Mouse (Mus musculus) right cerebral cortex, postnatal 14 days (tissue): Measurements from ENCODE around the gene Eif2b1.

Experiments used
- DNase-seq: peaks from one replicate; pipeline ENCODE4 v3.0.0; 2022

The Eif2b1 gene

DNA sequence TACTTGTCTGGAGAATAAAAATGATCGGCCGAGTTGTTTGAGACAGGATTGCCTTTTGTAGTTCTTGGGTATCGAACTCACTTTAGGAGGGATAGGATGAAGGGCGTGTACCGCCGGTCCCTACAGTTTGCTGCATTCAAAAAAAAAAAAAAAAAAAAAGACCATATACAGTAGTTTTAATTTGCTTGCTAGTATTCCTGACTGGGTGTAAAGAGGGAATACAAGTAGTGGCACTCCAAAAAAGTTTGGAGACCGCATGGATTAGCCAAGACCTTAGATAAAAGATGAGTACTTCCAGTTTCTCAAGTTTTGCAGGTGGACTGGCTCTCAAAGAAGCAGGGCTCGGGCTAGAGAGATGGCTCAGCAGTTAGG lies 37.3 kb downstream of the Eif2b1 start:
- DNase-seq: no peak

GRCm38 (mm10) chr5:124540905-124541601 lies 37.9 kb downstream of the Eif2b1 start:
- peak; percentile 65 for DNase-seq

DNA sequence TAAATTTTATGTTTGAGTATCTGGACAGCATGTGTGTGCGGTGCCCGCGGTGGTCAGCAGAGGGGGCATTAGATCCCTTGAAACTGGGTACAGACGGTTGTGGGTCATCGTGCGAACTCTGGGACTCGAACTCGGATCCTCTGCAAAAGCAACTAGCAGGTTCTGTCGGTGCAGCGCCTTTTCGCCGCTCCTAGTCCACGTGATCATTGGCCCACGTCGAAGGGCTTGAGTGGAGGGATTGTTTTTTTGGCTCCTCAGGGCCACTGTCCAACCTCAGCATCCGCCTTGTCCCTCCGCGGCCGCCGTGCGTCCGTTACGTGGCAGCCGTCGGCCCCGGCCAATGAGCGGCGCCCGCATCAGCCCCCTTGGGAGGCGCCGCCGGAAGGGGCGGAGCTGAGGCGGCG lies 38.5 kb downstream of the Eif2b1 start, which contains the start of gene Tmed2:
Gene Tmed2 (plus strand): TSS at position 313 of the 404 bp plus-strand sequence.
- DNase-seq: peak; percentile 95

DNA sequence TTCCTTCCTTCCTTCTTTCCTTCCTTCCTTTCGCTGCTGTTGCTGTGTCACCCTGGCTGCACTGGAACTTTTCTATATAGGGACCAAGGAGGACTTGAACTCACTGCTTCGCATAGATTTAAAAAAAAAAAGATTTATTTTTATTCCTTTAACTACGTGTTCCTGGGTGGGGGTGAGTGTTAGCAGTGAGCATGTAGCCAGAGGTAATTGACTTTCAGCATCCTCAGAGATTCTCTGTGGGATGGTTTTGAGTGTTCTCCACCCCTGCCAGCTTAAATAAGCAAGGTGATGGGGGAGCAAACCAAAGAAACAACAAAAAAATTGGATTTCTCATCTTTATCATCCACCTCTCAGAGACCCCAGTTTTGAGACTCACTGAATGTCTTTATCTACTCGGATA lies 39.0 kb downstream of the Eif2b1 start:
- DNase-seq: no peak

DNA sequence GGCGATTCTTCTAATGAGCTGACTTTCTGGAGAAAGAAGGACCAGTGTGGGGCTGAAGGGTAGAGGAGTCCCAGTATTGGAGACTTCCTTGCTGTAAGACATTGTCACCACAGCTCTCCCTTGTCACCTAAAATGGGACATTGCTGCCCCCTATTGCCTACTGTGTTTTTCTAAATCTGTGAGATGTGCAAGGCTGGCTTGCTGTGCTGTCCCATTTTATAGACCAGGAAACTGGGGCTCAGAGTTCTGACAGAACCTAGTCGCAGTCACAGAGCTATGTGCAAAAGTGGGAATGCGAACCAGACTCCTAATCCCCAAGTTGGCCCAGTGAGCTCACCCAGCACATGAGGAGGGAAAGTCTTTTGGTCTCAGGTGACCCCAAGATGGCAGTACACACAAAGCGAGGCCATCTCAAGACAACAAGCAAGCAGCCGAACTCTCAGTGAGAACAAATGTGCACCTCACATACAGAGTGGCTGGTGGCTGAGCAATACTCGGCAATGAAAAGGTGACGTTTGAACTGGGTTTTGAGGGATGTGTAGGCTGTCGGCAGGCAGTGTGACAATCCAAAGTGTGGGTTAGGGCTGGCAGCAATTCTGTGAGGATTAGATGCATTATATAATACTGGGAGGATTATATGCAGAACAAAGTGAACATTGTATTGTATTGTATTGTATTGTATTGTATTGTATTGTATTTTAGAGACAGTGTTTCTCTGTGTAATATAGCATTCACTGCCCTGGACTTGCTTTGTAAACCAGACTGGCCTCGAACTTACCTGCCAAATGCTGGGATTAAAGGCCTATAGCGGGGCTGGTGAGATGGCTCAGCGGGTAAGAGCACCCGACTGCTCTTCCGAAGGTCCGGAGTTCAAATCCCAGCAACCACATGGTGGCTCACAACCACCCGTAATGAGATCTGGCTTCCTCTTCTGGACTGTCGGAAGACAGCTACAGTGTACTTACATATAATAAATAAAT lies 39.8 kb downstream of the Eif2b1 start:
- DNase-seq: peak; percentile 45

GRCm38 (mm10) chr5:124536776-124537175 lies 42.2 kb downstream of the Eif2b1 start:
- no peak for DNase-seq

DNA sequence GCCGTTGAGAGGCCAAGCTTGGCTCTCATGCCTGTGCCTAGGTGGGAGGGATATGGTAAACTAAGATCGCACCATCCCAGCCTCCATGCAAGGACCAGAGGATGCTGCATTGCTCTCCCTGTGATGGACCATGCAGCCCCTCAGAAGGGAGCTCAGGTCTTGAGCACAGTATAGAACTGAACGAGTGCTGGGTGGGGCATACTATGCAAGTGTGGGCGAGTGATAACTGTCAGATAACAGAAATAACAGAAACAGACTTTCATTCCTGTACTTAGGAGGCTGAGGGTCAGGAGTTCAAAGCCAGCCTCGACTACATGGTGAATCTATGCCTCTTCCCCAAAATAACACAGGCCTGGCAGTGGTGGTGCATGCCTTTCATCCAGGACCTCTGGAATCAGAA lies 43.9 kb downstream of the Eif2b1 start:
- DNase-seq: no peak

DNA sequence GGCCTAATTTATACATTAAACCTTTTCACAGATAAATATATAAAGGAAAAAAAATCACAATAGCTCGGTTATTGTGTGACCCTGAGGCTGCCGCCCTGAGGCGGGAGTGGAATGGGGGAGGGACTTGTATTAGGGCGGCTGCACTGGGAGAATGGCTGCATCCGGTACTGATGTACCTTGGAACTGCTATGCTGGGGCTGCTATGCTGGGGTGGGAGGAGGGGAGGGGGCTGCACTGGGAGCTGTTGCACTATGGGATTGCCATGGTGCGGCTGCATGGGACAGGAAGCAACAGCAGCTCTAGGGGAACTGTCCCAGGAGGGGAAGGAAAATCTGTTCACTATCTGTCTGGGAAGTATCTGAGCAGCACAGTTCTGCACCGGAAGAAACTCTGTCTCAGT lies 46.5 kb downstream of the Eif2b1 start:
- DNase-seq: no peak

DNA sequence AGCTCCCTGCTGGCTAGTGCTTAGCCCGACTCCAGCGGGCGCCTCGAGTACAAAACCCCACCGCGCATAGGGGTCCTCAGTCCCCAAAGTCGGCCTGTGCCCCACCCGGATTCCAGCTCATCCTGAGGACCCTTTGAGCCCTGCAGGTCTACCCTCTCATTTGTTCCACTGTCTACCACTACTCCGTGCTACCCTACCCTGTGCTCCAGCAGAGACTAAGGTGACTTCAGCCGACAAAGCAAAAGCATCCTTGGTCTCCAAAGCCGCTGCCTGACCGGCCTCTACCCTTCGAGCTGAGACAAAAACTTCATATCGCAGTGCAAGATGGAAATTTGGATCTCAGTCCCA lies 47.4 kb downstream of the Eif2b1 start:
- DNase-seq: no peak

DNA sequence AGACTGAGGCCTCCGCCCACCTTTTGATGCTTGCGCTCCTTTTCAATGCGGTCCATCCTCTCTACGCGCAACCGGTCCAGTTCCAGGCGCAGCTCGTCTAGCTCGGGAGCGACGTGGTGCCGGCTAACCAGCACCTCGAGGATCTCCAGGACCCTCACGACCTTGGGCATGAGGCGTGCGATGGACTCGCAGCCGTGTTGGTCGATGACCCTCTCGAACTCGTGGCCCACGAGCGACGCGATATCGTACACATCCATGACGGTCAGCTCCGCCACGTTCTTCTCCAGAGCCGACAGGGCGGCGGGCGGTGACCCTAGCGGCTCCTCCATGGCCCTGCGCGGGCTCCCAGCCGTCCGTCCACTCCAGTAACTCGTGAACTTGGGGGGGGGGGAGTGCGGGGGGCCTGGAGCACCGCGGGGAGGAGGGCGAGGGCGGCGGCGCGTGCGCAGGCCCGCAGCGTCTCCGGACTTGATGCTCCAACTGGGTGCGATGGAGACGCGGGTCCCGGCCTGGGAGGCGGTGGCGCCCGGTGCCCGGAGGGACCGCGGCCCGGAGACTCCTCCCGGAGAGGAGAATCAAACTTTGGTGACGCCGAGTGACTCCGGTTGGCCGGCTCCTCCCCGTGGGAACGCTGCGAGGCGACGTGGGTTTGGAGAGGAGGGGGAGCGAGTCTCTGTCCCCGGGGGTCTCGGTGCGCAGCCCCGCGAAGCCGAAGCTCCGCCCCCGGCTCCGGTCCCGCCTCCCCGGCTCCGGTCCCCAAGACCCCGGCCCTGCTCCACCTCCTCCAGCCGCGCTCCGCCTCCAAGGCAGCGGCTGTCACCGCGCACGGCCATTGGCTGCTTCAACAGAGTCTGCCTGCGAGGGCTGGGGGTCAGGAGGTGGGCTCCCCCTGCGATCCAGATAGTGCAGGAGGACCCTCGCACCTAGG lies 48.0 kb downstream of the Eif2b1 start, which contains the start of gene Rilpl1:
Gene Rilpl1 (minus strand): TSS at position 737 of the 928 bp plus-strand sequence.
- peak; percentile 80 for DNase-seq

DNA sequence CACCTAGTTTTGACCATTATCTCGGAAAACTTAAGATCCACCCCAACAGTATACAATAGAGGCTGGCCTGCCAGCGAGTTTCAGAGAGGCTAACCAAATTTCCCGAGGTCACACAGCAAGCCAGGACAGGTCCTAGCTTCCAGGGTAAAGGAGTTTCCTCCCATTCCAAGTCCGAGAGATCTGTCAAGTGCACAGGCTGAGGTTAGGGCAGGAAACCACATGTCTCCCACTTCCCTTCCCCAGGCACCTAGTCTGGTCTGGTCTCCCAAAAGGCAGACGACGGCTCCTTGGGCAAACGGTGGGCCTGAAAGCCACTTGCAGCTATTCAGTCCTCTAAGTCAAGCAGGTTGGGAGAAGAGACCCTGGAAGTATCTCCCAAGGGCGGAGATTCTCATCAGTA lies 49.2 kb downstream of the Eif2b1 start:
- DNase-seq: no peak

- no peak for DNase-seq
These were observed 49.7 kb downstream of the Eif2b1 start for GRCm38 (mm10) chr5:124529191-124529651.

DNA sequence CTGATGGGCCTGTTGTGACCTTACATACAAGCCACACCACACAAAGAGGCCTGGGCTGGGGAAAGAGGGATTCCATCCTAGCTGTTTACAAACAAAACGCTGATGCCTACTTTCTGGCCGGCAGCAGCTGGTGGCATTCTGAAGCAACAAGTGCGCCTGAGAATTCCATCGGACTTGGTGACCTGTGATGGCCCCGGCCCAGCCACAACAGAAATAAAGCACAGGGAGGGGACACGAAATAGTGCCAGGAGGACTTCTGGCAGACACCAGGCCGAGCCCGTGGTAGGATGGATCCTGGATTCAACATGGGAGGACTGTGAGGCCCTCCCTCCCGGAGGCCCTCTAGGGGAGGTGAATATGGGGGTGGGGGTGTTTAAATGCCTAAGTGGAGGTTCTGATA lies 50.1 kb downstream of the Eif2b1 start:
- DNase-seq: no peak

GRCm38 (mm10) chr5:124528351-124528750 lies 50.6 kb downstream of the Eif2b1 start:
- DNase-seq: no peak

DNA sequence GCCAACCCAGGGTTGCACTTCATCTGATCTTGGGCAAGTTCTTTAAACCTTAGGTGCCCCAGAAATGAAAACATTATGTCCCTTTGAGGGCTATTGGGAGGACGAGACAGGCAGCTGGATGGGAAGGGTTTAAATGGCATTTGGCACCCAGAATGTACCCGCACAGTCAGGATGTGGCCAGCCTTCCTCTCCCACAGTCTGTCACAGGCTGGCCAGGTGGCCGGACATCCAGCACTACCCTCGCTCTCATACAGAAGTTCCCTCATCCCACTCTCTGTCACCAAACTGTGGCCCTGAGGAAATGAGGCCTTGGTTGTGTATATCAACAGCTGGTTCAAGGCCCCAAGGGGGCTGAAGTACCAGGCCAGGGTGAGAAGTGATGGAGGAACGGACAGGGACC lies 54.0 kb downstream of the Eif2b1 start:
- no peak for DNase-seq

- no peak for DNase-seq
These were observed 55.9 kb downstream of the Eif2b1 start for GRCm38 (mm10) chr5:124523032-124523431.

GRCm38 (mm10) chr5:124521588-124521987 lies 57.3 kb downstream of the Eif2b1 start:
- DNase-seq: no peak
